Mouse (Mus musculus): ENCODE results near the gene 4930583I09Rik.

- TF ChIP-seq POLR2A (IDR thresholded peaks at IDR 0.05; ENCODE audit: insufficient read length, low read depth) (no peak), POLR2AphosphoS2 (IDR thresholded peaks at IDR 0.05; ENCODE audit: insufficient read length, low read depth) (no peak), E2F4 (IDR thresholded peaks at IDR 0.05; ENCODE audit: insufficient read depth) (no peak), MYOG (IDR thresholded peaks at IDR 0.05; ENCODE audit: control insufficient read depth in 1 of 3, insufficient read depth in 1 of 3, insufficient read length in 2 of 3, low read depth in 2 of 3) (peak in 1 of 3 experiments; percentile 80), USF1 (IDR thresholded peaks at IDR 0.05; ENCODE audit: low read depth) (no peak), TCF3 (IDR thresholded peaks at IDR 0.05; ENCODE audit: insufficient read length, low read depth) (peak; percentile 11)
Measured at GRCm38 (mm10) chr17:64836892-64837291, 1.0 kb upstream of the 4930583I09Rik start.

All from myocyte (in vitro differentiated cells).